Mouse (Mus musculus) CH12.LX (cell line): ENCODE measurements around the gene Por.
A peak's percentile ranks its signal among the peaks of the same experiment; 100 is the strongest.

Experiments used
- CHD2 ChIP-seq: IDR thresholded peaks from 2 replicates; pipeline ENCODE4 v1.6.1; 2011; ENCODE audit warnings: low read length, improper control_type of control experiment
- CTCF ChIP-seq, 2 experiments: IDR thresholded peaks in 1 of 2; conservative IDR thresholded peaks in 1 of 2; 2 replicates each; pipeline ENCODE4 v1.5.1; 2011 to 2012; ENCODE audit warnings: low read depth in 2 of 2, low read length in 2 of 2, improper control_type of control experiment in 1 of 2, inconsistent platforms in 1 of 2, mild to moderate bottlenecking in 1 of 2, moderate library complexity in 1 of 2
- EP300 ChIP-seq: IDR thresholded peaks from 2 replicates; pipeline ENCODE4 v1.6.1; 2011; ENCODE audit warnings: low read length, improper control_type of control experiment
- JUN ChIP-seq: IDR thresholded peaks from 2 replicates; pipeline ENCODE4 v1.6.1; 2011; ENCODE audit warnings: low read depth, mild to moderate bottlenecking, low read length, improper control_type of control experiment, moderate library complexity; ENCODE audit not compliant: insufficient read depth
- JUND ChIP-seq: conservative IDR thresholded peaks from 2 replicates; pipeline ENCODE4 v1.6.1; 2011; ENCODE audit warnings: low read depth, low read length, improper control_type of control experiment
- MAX ChIP-seq: IDR thresholded peaks from 2 replicates; pipeline ENCODE4 v1.6.1; 2011; ENCODE audit warnings: low read length, improper control_type of control experiment
- MYC ChIP-seq: IDR thresholded peaks from 2 replicates; pipeline ENCODE4 v1.6.1; 2011; ENCODE audit warnings: low read depth, mild to moderate bottlenecking, improper control_type of control experiment, low read length
- POLR2A ChIP-seq: IDR thresholded peaks from 2 replicates; pipeline ENCODE4 v1.6.1; 2011; ENCODE audit warnings: low read depth, mild to moderate bottlenecking, improper control_type of control experiment, low read length
- RAD21 ChIP-seq: IDR thresholded peaks from 2 replicates; pipeline ENCODE4 v1.6.1; 2011; ENCODE audit warnings: low read depth, mild to moderate bottlenecking, low read length, improper control_type of control experiment, moderate library complexity
- SMC3 ChIP-seq: IDR thresholded peaks from 2 replicates; pipeline ENCODE4 v1.6.1; 2011; ENCODE audit warnings: low read depth, low read length, improper control_type of control experiment
- USF2 ChIP-seq: conservative IDR thresholded peaks from 2 replicates; pipeline ENCODE4 v1.6.1; 2011; ENCODE audit warnings: low read depth, low read length, improper control_type of control experiment
- ZKSCAN1 ChIP-seq: IDR thresholded peaks from 2 replicates; pipeline ENCODE4 v1.6.1; 2012; ENCODE audit warnings: low read depth, inconsistent platforms, low read length, improper control_type of control experiment, borderline replicate concordance
- ZMIZ1 ChIP-seq: IDR thresholded peaks from 2 replicates; pipeline ENCODE4 v1.6.1; 2012; ENCODE audit warnings: low read depth, mild to moderate bottlenecking, inconsistent platforms, low read length, improper control_type of control experiment

GRCm38 (mm10) chr5:135632117-135632796, 37.6 kb upstream of the Por start, which contains the start of gene Rhbdd2:
- TF ChIP-seq EP300 (no peak), POLR2A (peak; percentile 97), CHD2 (peak; percentile 95), ZMIZ1 (peak; percentile 90), MAX (0 out of 2 replicates have a peak, but pooled peaks have one; percentile 21), JUN (no peak), CTCF (conservative IDR thresholded peaks at IDR 0.05 in 1 of 2, IDR thresholded peaks at IDR 0.05 in 1 of 2; ENCODE audit: low read depth in 2 of 2, low read length in 2 of 2) (no peak), JUND (no peak), MYC (no peak; the same call in 1 of the 2 replicates), RAD21 (no peak), USF2 (no peak), SMC3 (no peak), ZKSCAN1 (no peak)
